Mouse (Mus musculus): ENCODE measurements around the gene Krt17. TPM values are rescaled to one million over a fixed set of nuclear protein-coding genes. Genes with fewer than 3 reads are reported as not detected.

The Krt17 gene
- total RNA-seq, 1 experiment: 3.2 TPM

DNA sequence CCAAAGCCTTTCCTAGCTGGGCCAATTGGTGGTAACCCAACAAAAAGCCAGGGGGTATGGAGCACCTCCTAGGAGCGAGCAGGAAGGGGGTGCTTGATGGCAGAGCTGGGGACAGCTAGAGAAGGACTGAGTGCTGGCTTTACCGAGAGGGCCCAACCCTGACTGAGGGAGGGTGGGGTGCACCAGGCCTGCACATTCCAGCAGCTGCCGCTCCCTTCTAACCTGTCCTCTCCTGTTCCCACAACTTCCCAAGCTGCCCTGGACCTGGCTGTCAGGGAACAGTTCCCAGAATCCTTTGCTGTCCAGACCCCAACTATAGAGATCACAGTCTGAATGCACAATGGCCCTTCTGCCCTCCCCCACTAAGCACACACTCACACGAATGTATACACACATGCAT lies 24.2 kb upstream of the Krt17 start:
- in situ Hi-C loops (cut with MboI; ENCODE audit: low sequenced_read_pairs in 2 of 2, unreplicated experiment in 2 of 2): loop anchor here in 1 of 2 experiments (5.0 to 25.0 kb wide), 2 partner anchors 213 to 898 kb away; partner anchors contain the start of gene Krt10
- no peaks in the 10 kb centered on the region for H3K36me3 ChIP-seq (ENCODE audit: control insufficient read depth, insufficient read depth, low read length, poor library complexity, severe bottlenecking)
- peaks cover 0 to 32% of the 10 kb centered on the region in 2 experiments; a peak in 3 of 4 replicates for H3K4me1 ChIP-seq (ENCODE audit: control insufficient read depth in 2 of 2, insufficient read depth in 2 of 2, low read length in 2 of 2, poor library complexity in 1 of 2)
- TF ChIP-seq HCFC1 (IDR thresholded peaks at IDR 0.05; ENCODE audit: borderline replicate concordance, insufficient read depth, low read length) (no peak), ZC3H11A (IDR thresholded peaks at IDR 0.05; ENCODE audit: borderline replicate concordance, low read depth, low read length) (no peak), ZNF384 (IDR thresholded peaks at IDR 0.05; ENCODE audit: low read depth, low read length) (no peak), CHD2 (IDR thresholded peaks at IDR 0.05; ENCODE audit: low read depth, low read length) (no peak), MAFK (IDR thresholded peaks at IDR 0.05; ENCODE audit: insufficient read depth, low read depth, low read length) (no peak)
- no peak overlapping the region for H3K9ac ChIP-seq (ENCODE audit: insufficient read depth, low read depth, low read length, poor library complexity, severe bottlenecking)
- no peak overlapping the region for H3K27ac ChIP-seq (ENCODE audit: insufficient read depth, low read depth, low read length, poor library complexity, severe bottlenecking)
- H3K9me3 ChIP-seq (ENCODE audit: control insufficient read depth, insufficient read depth, low read depth, low read length): no peaks in the 10 kb centered on the region
- no peak for DNase-seq (ENCODE audit: low read depth, low spot score)
- no peak overlapping the region for H3K4me3 ChIP-seq (ENCODE audit: insufficient read depth in 1 of 2, low read depth in 1 of 2, low read length in 2 of 2, poor library complexity in 1 of 2, severe bottlenecking in 1 of 2)

DNA sequence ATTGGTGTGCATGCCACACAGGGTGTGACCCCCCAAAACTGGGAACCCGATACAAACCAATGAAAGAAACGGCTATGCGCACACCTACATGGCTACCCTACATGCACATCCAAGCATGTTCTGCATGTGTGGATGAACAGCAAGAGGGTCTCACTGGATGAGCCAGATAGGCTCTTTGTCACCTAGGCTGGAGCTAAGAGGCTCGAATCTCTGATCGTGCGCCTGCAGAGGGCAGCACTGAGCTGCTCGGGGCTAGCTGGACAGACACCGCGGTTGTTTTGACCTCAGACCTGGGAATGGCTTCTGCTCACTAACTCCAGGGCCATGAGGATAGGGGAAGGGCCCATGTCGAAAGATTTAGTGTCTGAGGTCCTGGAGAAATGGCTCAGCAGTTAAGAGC lies 21.7 kb upstream of the Krt17 start:
- no peak overlapping the region for H3K4me3 ChIP-seq (ENCODE audit: insufficient read depth in 1 of 2, low read depth in 1 of 2, low read length in 2 of 2, poor library complexity in 1 of 2, severe bottlenecking in 1 of 2)
- H3K27ac ChIP-seq (ENCODE audit: insufficient read depth, low read depth, low read length, poor library complexity, severe bottlenecking): no peak overlapping the region
- peak; percentile 88 for DNase-seq (ENCODE audit: low read depth, low spot score)
- H3K9me3 ChIP-seq (ENCODE audit: control insufficient read depth, insufficient read depth, low read depth, low read length): no peaks in the 10 kb centered on the region
- H3K36me3 ChIP-seq (ENCODE audit: control insufficient read depth, insufficient read depth, low read length, poor library complexity, severe bottlenecking): no peaks in the 10 kb centered on the region
- H3K4me1 ChIP-seq (ENCODE audit: control insufficient read depth in 2 of 2, insufficient read depth in 2 of 2, low read length in 2 of 2, poor library complexity in 1 of 2): peaks cover 0 to 44% of the 10 kb centered on the region in 2 experiments; a peak in 3 of 4 replicates
- TF ChIP-seq ZC3H11A (IDR thresholded peaks at IDR 0.05; ENCODE audit: borderline replicate concordance, low read depth, low read length): no peak
- no peak for TF ChIP-seq ZNF384 (IDR thresholded peaks at IDR 0.05; ENCODE audit: low read depth, low read length)
- no peak for TF ChIP-seq CHD2 (IDR thresholded peaks at IDR 0.05; ENCODE audit: low read depth, low read length)
- in situ Hi-C loops (cut with MboI; ENCODE audit: low sequenced_read_pairs in 2 of 2, unreplicated experiment in 2 of 2): loop anchor here in 1 of 2 experiments (5.0 to 25.0 kb wide), 2 partner anchors 210 to 895 kb away; partner anchors contain the start of gene Krt10
- H3K9ac ChIP-seq (ENCODE audit: insufficient read depth, low read depth, low read length, poor library complexity, severe bottlenecking): no peak overlapping the region

DNA sequence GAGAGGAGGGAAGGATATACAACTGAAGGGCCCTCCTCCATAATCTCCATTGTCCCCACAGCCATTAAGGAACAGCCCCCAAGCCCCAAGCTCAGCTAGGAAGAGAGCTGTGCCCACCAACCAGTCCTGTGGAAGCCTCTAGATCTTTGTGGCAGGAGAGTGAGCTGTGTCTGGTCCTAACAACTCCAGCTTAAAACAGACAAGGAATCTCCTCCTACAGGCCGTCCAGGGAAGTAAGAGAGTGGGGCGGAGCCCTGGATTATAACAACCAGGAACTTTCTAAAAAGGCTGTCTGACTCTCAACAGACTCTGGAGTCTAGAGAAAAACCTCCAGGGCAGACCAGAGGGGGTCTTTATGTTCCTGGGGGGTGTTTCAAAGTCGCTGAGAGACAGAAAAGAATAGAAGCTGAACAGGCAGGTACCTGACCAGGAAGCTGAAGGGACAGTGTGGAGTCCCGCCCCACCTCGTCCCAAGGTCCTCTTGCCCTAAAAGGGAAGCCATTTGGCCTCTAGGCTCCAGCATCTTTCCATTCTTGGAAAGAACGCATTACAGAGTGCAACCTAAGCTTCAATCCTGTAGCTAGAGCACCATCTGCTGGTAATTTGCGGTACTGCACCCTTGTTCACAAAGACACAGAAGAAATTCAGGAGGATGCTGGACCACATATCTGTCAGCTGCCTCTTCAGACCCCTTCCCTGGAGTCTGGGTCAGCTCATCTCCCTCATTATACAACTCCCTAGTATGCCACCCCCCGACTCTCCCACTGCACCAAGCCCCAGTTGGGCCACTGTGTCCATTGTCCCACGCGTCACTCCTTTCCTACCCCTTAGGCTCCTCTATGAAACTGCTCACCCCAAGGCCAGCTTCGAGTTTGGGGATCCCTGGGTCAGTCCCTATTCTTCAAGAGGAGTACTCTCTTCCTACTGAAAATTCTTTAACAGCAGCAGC lies 21.0 kb upstream of the Krt17 start:
- no peaks in the 10 kb centered on the region for H3K9me3 ChIP-seq (ENCODE audit: control insufficient read depth, insufficient read depth, low read depth, low read length)
- H3K27ac ChIP-seq (ENCODE audit: insufficient read depth, low read depth, low read length, poor library complexity, severe bottlenecking): peak overlapping the region; percentile 45; the same call in 1 of the 2 replicates
- no peak for TF ChIP-seq HCFC1 (IDR thresholded peaks at IDR 0.05; ENCODE audit: borderline replicate concordance, insufficient read depth, low read length)
- 0 out of 2 replicates have a peak, but pooled peaks have one; percentile 23 for TF ChIP-seq ZNF384 (IDR thresholded peaks at IDR 0.05; ENCODE audit: low read depth, low read length)
- TF ChIP-seq MAFK (IDR thresholded peaks at IDR 0.05; ENCODE audit: insufficient read depth, low read depth, low read length): 0 out of 2 replicates have a peak, but pooled peaks have one; percentile 41
- no peak for TF ChIP-seq CHD2 (IDR thresholded peaks at IDR 0.05; ENCODE audit: low read depth, low read length)
- TF ChIP-seq ZC3H11A (IDR thresholded peaks at IDR 0.05; ENCODE audit: borderline replicate concordance, low read depth, low read length): peak; percentile 99
- peak; percentile 95 for DNase-seq (ENCODE audit: low read depth, low spot score)
- no peak overlapping the region for H3K4me3 ChIP-seq (ENCODE audit: insufficient read depth in 1 of 2, low read depth in 1 of 2, low read length in 2 of 2, poor library complexity in 1 of 2, severe bottlenecking in 1 of 2)
- no peak overlapping the region; the same call in 1 of the 2 replicates for H3K9ac ChIP-seq (ENCODE audit: insufficient read depth, low read depth, low read length, poor library complexity, severe bottlenecking)
- in situ Hi-C loops (cut with MboI; ENCODE audit: low sequenced_read_pairs in 2 of 2, unreplicated experiment in 2 of 2): loop anchor here in 1 of 2 experiments (5.0 to 25.0 kb wide), 2 partner anchors 210 to 895 kb away; partner anchors contain the start of gene Krt10
- H3K4me1 ChIP-seq (ENCODE audit: control insufficient read depth in 2 of 2, insufficient read depth in 2 of 2, low read length in 2 of 2, poor library complexity in 1 of 2): peaks cover 2 to 42% of the 10 kb centered on the region in 2 experiments; a peak in 3 of 4 replicates
- no peaks in the 10 kb centered on the region for H3K36me3 ChIP-seq (ENCODE audit: control insufficient read depth, insufficient read depth, low read length, poor library complexity, severe bottlenecking)

DNA sequence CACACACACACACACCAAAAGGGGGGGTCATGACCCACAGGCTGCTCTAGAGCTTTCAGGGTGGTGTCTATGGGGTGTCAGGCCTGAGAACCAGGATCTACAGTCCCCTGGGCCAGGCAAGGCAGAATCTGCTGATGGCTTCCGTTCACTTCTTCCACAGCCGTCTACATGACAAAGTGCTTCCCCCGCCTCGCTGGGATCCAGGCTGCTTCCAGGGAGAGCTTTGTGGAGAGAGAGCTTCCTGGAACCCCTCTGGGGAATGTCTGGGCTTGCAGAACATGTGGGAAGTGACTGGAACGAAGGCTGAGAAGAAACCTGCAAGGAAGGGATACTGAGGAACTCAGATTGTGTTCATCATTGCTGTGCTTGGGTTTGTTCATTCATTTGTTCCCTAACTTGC lies 17.9 kb upstream of the Krt17 start:
- in situ Hi-C loops (cut with MboI; ENCODE audit: low sequenced_read_pairs in 2 of 2, unreplicated experiment in 2 of 2): loop anchor here in 1 of 2 experiments (25.0 kb wide), 1 partner anchor 891 kb away; the partner anchor contains the start of gene Krt10
- H3K27ac ChIP-seq (ENCODE audit: insufficient read depth, low read depth, low read length, poor library complexity, severe bottlenecking): no peak overlapping the region
- TF ChIP-seq MAFK (IDR thresholded peaks at IDR 0.05; ENCODE audit: insufficient read depth, low read depth, low read length) (no peak), ZC3H11A (IDR thresholded peaks at IDR 0.05; ENCODE audit: borderline replicate concordance, low read depth, low read length) (no peak), HCFC1 (IDR thresholded peaks at IDR 0.05; ENCODE audit: borderline replicate concordance, insufficient read depth, low read length) (no peak), CHD2 (IDR thresholded peaks at IDR 0.05; ENCODE audit: low read depth, low read length) (no peak), ZNF384 (IDR thresholded peaks at IDR 0.05; ENCODE audit: low read depth, low read length) (no peak)

More for the DNA sequence above, 17.9 kb upstream of the Krt17 start:
- Histone ChIP-seq H3K9ac (ENCODE audit: insufficient read depth, low read depth, low read length, poor library complexity, severe bottlenecking) (no peak overlapping the region), H3K36me3 (ENCODE audit: control insufficient read depth, insufficient read depth, low read length, poor library complexity, severe bottlenecking) (no peaks in the 10 kb centered on the region), H3K9me3 (ENCODE audit: control insufficient read depth, insufficient read depth, low read depth, low read length) (no peaks in the 10 kb centered on the region), H3K4me1 (ENCODE audit: control insufficient read depth in 2 of 2, insufficient read depth in 2 of 2, low read length in 2 of 2, poor library complexity in 1 of 2) (peaks cover 5 to 41% of the 10 kb centered on the region in 2 experiments; a peak in 3 of 4 replicates), H3K4me3 (ENCODE audit: insufficient read depth in 1 of 2, low read depth in 1 of 2, low read length in 2 of 2, poor library complexity in 1 of 2, severe bottlenecking in 1 of 2) (no peak overlapping the region)
- no peak for DNase-seq (ENCODE audit: low read depth, low spot score)

Measured in ES-E14 (cell line).